Mouse (Mus musculus) MEL (cell line): ENCODE measurements at regions not wholly inside any gene's neighbourhood (a gene's known extent, or its start where the extent isn't known, plus 50 kb on each side); places are given as distances from the start of the nearest gene placed in this dataset.

Experiments used
- DNase-seq: peaks from one replicate; pipeline ENCODE4 v3.0.0; 2011; ENCODE audit warnings: low read depth, low spot score
- H3K27ac ChIP-seq: 2 replicates; pipeline ENCODE4 v1.5.1; 2012; ENCODE audit warnings: low read depth, mild to moderate bottlenecking, control low read depth, low read length, moderate library complexity; ENCODE audit not compliant: control insufficient read depth
- H3K27me3 ChIP-seq, 2 experiments: fragments of 150-350 bp in 1 of 2; sonication (generic) in 1 of 2; 2 replicates each; pipeline ENCODE4 v1.6.1; 2012; ENCODE audit warnings: low read length in 2 of 2, mild to moderate bottlenecking in 2 of 2, improper control_type of control experiment in 1 of 2, moderate library complexity in 1 of 2; ENCODE audit not compliant: insufficient read depth in 2 of 2, control insufficient read depth in 1 of 2
- H3K36me3 ChIP-seq, 2 experiments: 2 replicates each; pipeline ENCODE4 v1.6.1; 2012 to 2014; ENCODE audit warnings: low read length in 2 of 2, improper control_type of control experiment in 1 of 2, inconsistent platforms in 1 of 2, mild to moderate bottlenecking in 1 of 2; ENCODE audit not compliant: insufficient read depth in 2 of 2, control insufficient read depth in 1 of 2
- H3K4me1 ChIP-seq, 2 experiments: fragments of 150-350 bp in 1 of 2; sonication (generic) in 1 of 2; 2 replicates each; pipeline ENCODE4 v1.6.1; 2012; ENCODE audit warnings: low read length in 2 of 2, improper control_type of control experiment in 1 of 2, mild to moderate bottlenecking in 1 of 2; ENCODE audit not compliant: insufficient read depth in 2 of 2, control insufficient read depth in 1 of 2
- H3K4me3 ChIP-seq, 2 experiments: fragments of 150-350 bp in 1 of 2; sonication (generic) in 1 of 2; 2 replicates each; pipeline ENCODE4 v1.5.1; 2012; ENCODE audit warnings: low read depth in 2 of 2, low read length in 2 of 2, mild to moderate bottlenecking in 2 of 2, moderate library complexity in 2 of 2, control low read depth in 1 of 2, improper control_type of control experiment in 1 of 2; ENCODE audit not compliant: control insufficient read depth in 1 of 2, insufficient read depth in 1 of 2
- H3K79me2 ChIP-seq: 2 replicates; pipeline ENCODE4 v1.6.1; 2012; ENCODE audit warnings: mild to moderate bottlenecking, low read length, moderate library complexity; ENCODE audit not compliant: control insufficient read depth, poor library complexity, insufficient read depth
- H3K9ac ChIP-seq: 2 replicates; pipeline ENCODE4 v1.6.1; 2012; ENCODE audit warnings: low read depth, mild to moderate bottlenecking, control low read depth, low read length, moderate library complexity; ENCODE audit not compliant: control insufficient read depth, poor library complexity, severe bottlenecking
- H3K9me3 ChIP-seq: fragments of 150-350 bp; sonication (generic); replicated peaks from 2 replicates; pipeline ENCODE4 v1.6.1; 2012; ENCODE audit warnings: mild to moderate bottlenecking, low read length, improper control_type of control experiment, moderate library complexity; ENCODE audit not compliant: insufficient read depth
- BHLHE40 ChIP-seq: IDR thresholded peaks from 2 replicates; pipeline ENCODE4 v1.6.1; 2012; ENCODE audit warnings: low read depth, mild to moderate bottlenecking, inconsistent platforms, low read length, improper control_type of control experiment, borderline replicate concordance
- CHD1 ChIP-seq: IDR thresholded peaks from 2 replicates; pipeline ENCODE4 v1.6.1; 2012; ENCODE audit warnings: low read depth, mild to moderate bottlenecking, inconsistent platforms, low read length, improper control_type of control experiment
- CTCF ChIP-seq, 3 experiments: IDR thresholded peaks in 2 of 3; conservative IDR thresholded peaks in 1 of 3; 2 replicates each; pipeline ENCODE4 v1.5.1; 2011 to 2012; ENCODE audit warnings: low read length in 3 of 3, low read depth in 2 of 3, mild to moderate bottlenecking in 2 of 3, improper control_type of control experiment in 1 of 3, inconsistent platforms in 1 of 3, mixed read lengths in 1 of 3, moderate library complexity in 1 of 3; ENCODE audit not compliant: control insufficient read depth in 1 of 3, insufficient read depth in 1 of 3, poor library complexity in 1 of 3, severe bottlenecking in 1 of 3
- E2F4 ChIP-seq: IDR thresholded peaks from 2 replicates; pipeline ENCODE4 v1.6.1; 2011; ENCODE audit warnings: low read depth, low read length, improper control_type of control experiment, borderline replicate concordance
- EP300 ChIP-seq, 2 experiments: IDR thresholded peaks; 2 replicates each; pipeline ENCODE4 v1.6.1; 2011; ENCODE audit warnings: improper control_type of control experiment in 2 of 2, low read length in 2 of 2, low read depth in 1 of 2, mild to moderate bottlenecking in 1 of 2
- ETS1 ChIP-seq: IDR thresholded peaks from 2 replicates; pipeline ENCODE4 v1.6.1; 2012; ENCODE audit warnings: low read depth, mild to moderate bottlenecking, inconsistent platforms, low read length, improper control_type of control experiment, moderate library complexity
- GABPA ChIP-seq: IDR thresholded peaks from 2 replicates; pipeline ENCODE4 v1.6.1; 2012; ENCODE audit warnings: low read depth, mild to moderate bottlenecking, inconsistent platforms, low read length, improper control_type of control experiment, moderate library complexity
- GATA1 ChIP-seq: IDR thresholded peaks from 2 replicates; pipeline ENCODE4 v1.6.1; 2011; ENCODE audit warnings: low read depth, low read length, improper control_type of control experiment
- KAT2A ChIP-seq: conservative IDR thresholded peaks from 2 replicates; pipeline ENCODE4 v1.6.1; 2012; ENCODE audit warnings: low read depth, low read length, improper control_type of control experiment, inconsistent platforms
- MAFK ChIP-seq: IDR thresholded peaks from 2 replicates; pipeline ENCODE4 v1.6.1; 2011; ENCODE audit warnings: low read depth, mild to moderate bottlenecking, low read length, improper control_type of control experiment, borderline replicate concordance
- MAX ChIP-seq: IDR thresholded peaks from 2 replicates; pipeline ENCODE4 v1.6.1; 2011; ENCODE audit warnings: low read length, improper control_type of control experiment
- MEF2A ChIP-seq: IDR thresholded peaks from 2 replicates; pipeline ENCODE4 v1.6.1; 2014; ENCODE audit warnings: low read depth, mild to moderate bottlenecking, inconsistent platforms, low read length, improper control_type of control experiment; ENCODE audit not compliant: poor library complexity, insufficient replicate concordance, severe bottlenecking; ENCODE audit errors: extremely low read depth
- MXI1 ChIP-seq: IDR thresholded peaks from 2 replicates; pipeline ENCODE4 v1.6.1; 2011; ENCODE audit warnings: mild to moderate bottlenecking, low read depth, low read length, improper control_type of control experiment
- MYB ChIP-seq: IDR thresholded peaks from 2 replicates; pipeline ENCODE4 v1.6.1; 2011; ENCODE audit warnings: mild to moderate bottlenecking, low read depth, low read length, improper control_type of control experiment
- NELFE ChIP-seq: IDR thresholded peaks from 2 replicates; pipeline ENCODE4 v1.6.1; 2011; ENCODE audit warnings: low read depth, low read length, improper control_type of control experiment
- POLR2AphosphoS5 ChIP-seq: IDR thresholded peaks from 2 replicates; pipeline ENCODE4 v1.6.1; 2012; ENCODE audit warnings: low read depth, borderline replicate concordance, mild to moderate bottlenecking, inconsistent platforms, low read length, moderate library complexity, mixed read lengths
- SIN3A ChIP-seq: IDR thresholded peaks from 2 replicates; pipeline ENCODE4 v1.6.1; 2012; ENCODE audit warnings: low read length, improper control_type of control experiment, inconsistent platforms
- SMC3 ChIP-seq: IDR thresholded peaks from 2 replicates; pipeline ENCODE4 v1.6.1; 2011; ENCODE audit warnings: low read depth, low read length, improper control_type of control experiment
- TAL1 ChIP-seq: IDR thresholded peaks from 2 replicates; pipeline ENCODE4 v1.6.1; 2012; ENCODE audit warnings: mild to moderate bottlenecking, inconsistent platforms, low read length, moderate library complexity, mixed read lengths
- TCF12 ChIP-seq: IDR thresholded peaks from 2 replicates; pipeline ENCODE4 v1.6.1; 2014; ENCODE audit warnings: low read depth, mild to moderate bottlenecking, inconsistent platforms, low read length, improper control_type of control experiment, moderate library complexity
- UBTF ChIP-seq: IDR thresholded peaks from 2 replicates; pipeline ENCODE4 v1.6.1; 2012; ENCODE audit warnings: low read depth, mild to moderate bottlenecking, inconsistent platforms, low read length, improper control_type of control experiment, moderate library complexity, borderline replicate concordance; ENCODE audit not compliant: insufficient read depth
- USF2 ChIP-seq, 2 experiments: IDR thresholded peaks; 2 replicates each; pipeline ENCODE4 v1.6.1; 2011 to 2012; ENCODE audit warnings: improper control_type of control experiment in 2 of 2, low read length in 2 of 2, borderline replicate concordance in 1 of 2, inconsistent platforms in 1 of 2, low read depth in 1 of 2, mild to moderate bottlenecking in 1 of 2; ENCODE audit not compliant: insufficient read depth in 1 of 2
- ZKSCAN1 ChIP-seq: IDR thresholded peaks from 2 replicates; pipeline ENCODE4 v1.6.1; 2012; ENCODE audit warnings: low read depth, mild to moderate bottlenecking, inconsistent platforms, low read length, improper control_type of control experiment, moderate library complexity
- ZMIZ1 ChIP-seq: IDR thresholded peaks from 2 replicates; pipeline ENCODE4 v1.6.1; 2012; ENCODE audit warnings: low read depth, mild to moderate bottlenecking, inconsistent platforms, low read length, improper control_type of control experiment, moderate library complexity
- ZNF384 ChIP-seq: IDR thresholded peaks from 2 replicates; pipeline ENCODE4 v1.6.1; 2012; ENCODE audit warnings: low read depth, mild to moderate bottlenecking, inconsistent platforms, low read length, improper control_type of control experiment

- H3K9ac ChIP-seq: no peak overlapping the region
- no peaks in the 10 kb centered on the region for H3K79me2 ChIP-seq
- TF ChIP-seq POLR2AphosphoS5 (no peak), TAL1 (no peak), TCF12 (no peak), MAFK (no peak), NELFE (no peak), E2F4 (no peak), ZNF384 (no peak)
- H3K27ac ChIP-seq: no peak overlapping the region
- no peak for DNase-seq
- no peaks in the 10 kb centered on the region for H3K9me3 ChIP-seq
- no peaks in the 10 kb centered on the region for H3K27me3 ChIP-seq
- no peaks in the 10 kb centered on the region for H3K4me1 ChIP-seq
- no peak overlapping the region for H3K4me3 ChIP-seq
- no peaks in the 10 kb centered on the region for H3K36me3 ChIP-seq
These were observed 372.4 kb downstream of the Slco6d1 start for GRCm38 (mm10) chr1:98793320-98793719.

GRCm38 (mm10) chr1:98812543-98812942 is 391.6 kb downstream of the Slco6d1 start:
- H3K9me3 ChIP-seq: no peaks in the 10 kb centered on the region
- TF ChIP-seq ZKSCAN1 (no peak), GATA1 (peak; percentile 58; the same call in 1 of the 2 replicates), EP300 (IDR thresholded peaks at IDR 0.05; ENCODE audit: low read depth in 1 of 2, low read length in 2 of 2) (peak; percentile 53 to 65; a peak in 3 of 4 replicates)
- TF ChIP-seq, all 39 proteins: peak for 2
- H3K79me2 ChIP-seq: no peaks in the 10 kb centered on the region
- H3K4me1 ChIP-seq: peaks cover 2 to 26% of the 10 kb centered on the region in 2 experiments; a peak in 3 of 4 replicates
- peaks cover 0 to 37% of the 10 kb centered on the region in 2 experiments; a peak in 2 of 4 replicates for H3K36me3 ChIP-seq
- no peak overlapping the region for H3K4me3 ChIP-seq
- no peak overlapping the region for H3K9ac ChIP-seq
- peak; percentile 43 for DNase-seq
- no peaks in the 10 kb centered on the region for H3K27me3 ChIP-seq
- H3K27ac ChIP-seq: no peak overlapping the region

GRCm38 (mm10) chr1:98813990-98814389 is 393.1 kb downstream of the Slco6d1 start:
- Histone ChIP-seq H3K36me3 (peaks cover 0 to 41% of the 10 kb centered on the region in 2 experiments; a peak in 2 of 4 replicates), H3K79me2 (no peaks in the 10 kb centered on the region), H3K4me1 (peaks cover 2 to 31% of the 10 kb centered on the region in 2 experiments), H3K27ac (peak overlapping the region; percentile 94), H3K4me3 (peak overlapping the region; percentile 18 to 35; a peak in 2 of 4 replicates), H3K9me3 (no peaks in the 10 kb centered on the region), H3K27me3 (no peaks in the 10 kb centered on the region), H3K9ac (peak overlapping the region; percentile 32; the same call in 1 of the 2 replicates)
- DNase-seq: peak; percentile 70
- peak; percentile 82; the same call in 1 of the 2 replicates for TF ChIP-seq ETS1
- no peak for TF ChIP-seq CHD1
- TF ChIP-seq CTCF (IDR thresholded peaks at IDR 0.05 in 2 of 3, conservative IDR thresholded peaks at IDR 0.05 in 1 of 3; ENCODE audit: control insufficient read depth in 1 of 3, insufficient read depth in 1 of 3, low read depth in 2 of 3, low read length in 3 of 3, poor library complexity in 1 of 3, severe bottlenecking in 1 of 3): no peak
- TF ChIP-seq KAT2A: no peak
- no peak for TF ChIP-seq GABPA
- TF ChIP-seq SIN3A: peak; percentile 51; the same call in 1 of the 2 replicates
- TF ChIP-seq MAFK: 0 out of 2 replicates have a peak, but pooled peaks have one; percentile 7
- TF ChIP-seq MEF2A: peak; percentile 83
- 0 out of 2 replicates have a peak, but pooled peaks have one; percentile 5 for TF ChIP-seq ZMIZ1
- no peak for TF ChIP-seq E2F4
- no peak for TF ChIP-seq MAX
- no peak for TF ChIP-seq MYB
- TF ChIP-seq UBTF: no peak
- TF ChIP-seq GATA1: peak; percentile 97
- TF ChIP-seq SMC3: no peak
- no peak for TF ChIP-seq USF2 (IDR thresholded peaks at IDR 0.05; ENCODE audit: borderline replicate concordance in 1 of 2, insufficient read depth in 1 of 2, low read depth in 1 of 2, low read length in 2 of 2)
- TF ChIP-seq MXI1: peak; percentile 30; the same call in 1 of the 2 replicates
- no peak for TF ChIP-seq BHLHE40
